Mouse (Mus musculus): ENCODE results near the gene Snx27. TPM values are rescaled to one million over a fixed set of nuclear protein-coding genes. Genes with fewer than 3 reads are reported as not detected.

The Snx27 gene
- polyA plus RNA-seq, 1 experiment from 2014 or later: 46.5 TPM

DNA sequence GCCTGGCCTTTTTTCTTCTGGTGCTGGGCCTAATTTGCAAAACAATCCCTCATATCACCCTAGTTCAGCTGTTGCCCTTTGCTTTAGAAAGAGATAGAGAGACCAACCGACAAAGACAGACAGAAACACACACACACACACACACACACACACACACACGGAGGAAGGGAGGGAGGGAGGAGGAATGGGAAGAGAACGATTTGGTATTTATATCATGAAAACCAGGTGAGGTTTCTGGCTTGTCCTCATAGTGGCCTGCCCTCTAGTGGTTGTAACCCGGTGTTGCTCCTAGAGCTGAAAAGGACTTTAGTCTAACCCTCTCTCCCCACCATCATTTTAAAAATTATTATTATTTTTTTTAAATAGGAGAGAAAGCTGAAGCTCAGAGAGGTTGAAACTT, 19.4 kb upstream of the Snx27 start:
- 8% methylated on average over 4 of the region's 4 CpGs for WGBS
- Histone ChIP-seq H3K9me3 (no peaks in the 10 kb centered on the region), H3K4me1 (no peaks in the 10 kb centered on the region), H3K36me3 (replicated peaks) (no peaks in the 10 kb centered on the region), H3K27ac (no peak overlapping the region), H3K4me3 (no peak overlapping the region), H3K27me3 (ENCODE audit: poor library complexity, severe bottlenecking) (no peaks in the 10 kb centered on the region)
- DNase-seq (ENCODE audit: extremely low spot score, low spot score): peak; percentile 47

DNA sequence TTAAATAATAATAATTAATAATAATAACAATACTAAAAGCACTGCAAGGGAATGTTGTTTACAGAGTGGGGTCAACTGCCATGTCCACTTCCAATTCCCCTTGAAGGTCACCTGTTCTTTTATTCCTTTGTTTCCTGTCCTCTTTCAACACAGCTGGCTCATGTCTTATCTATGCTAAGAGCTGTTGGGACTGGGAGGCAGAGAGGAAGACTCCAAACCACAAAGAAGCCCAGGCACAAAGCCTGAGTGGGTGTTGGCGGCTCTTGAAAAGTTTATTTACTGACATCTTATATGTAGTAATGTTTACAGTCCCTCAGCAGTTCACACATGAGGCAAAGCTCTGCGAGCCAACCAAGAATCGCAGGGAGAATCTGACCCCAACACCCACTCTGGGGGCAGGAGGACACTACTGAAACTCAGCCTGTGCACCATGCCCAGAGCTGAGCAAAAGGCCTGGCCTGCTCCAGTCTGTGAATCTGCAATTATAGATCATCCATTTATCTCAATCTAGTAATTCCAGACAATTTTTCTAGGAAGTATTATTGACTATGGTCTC, 14.8 kb upstream of the Snx27 start:
- Histone ChIP-seq H3K9me3 (peaks cover 12% of the 10 kb centered on the region; the same call in 1 of the 2 replicates), H3K36me3 (replicated peaks) (no peaks in the 10 kb centered on the region), H3K4me3 (no peak overlapping the region), H3K27ac (no peak overlapping the region), H3K4me1 (no peaks in the 10 kb centered on the region), H3K27me3 (ENCODE audit: poor library complexity, severe bottlenecking) (no peaks in the 10 kb centered on the region)
- no peak for DNase-seq (ENCODE audit: extremely low spot score, low spot score)
- WGBS: 93% methylated on average over 3 of the region's 3 CpGs

DNA sequence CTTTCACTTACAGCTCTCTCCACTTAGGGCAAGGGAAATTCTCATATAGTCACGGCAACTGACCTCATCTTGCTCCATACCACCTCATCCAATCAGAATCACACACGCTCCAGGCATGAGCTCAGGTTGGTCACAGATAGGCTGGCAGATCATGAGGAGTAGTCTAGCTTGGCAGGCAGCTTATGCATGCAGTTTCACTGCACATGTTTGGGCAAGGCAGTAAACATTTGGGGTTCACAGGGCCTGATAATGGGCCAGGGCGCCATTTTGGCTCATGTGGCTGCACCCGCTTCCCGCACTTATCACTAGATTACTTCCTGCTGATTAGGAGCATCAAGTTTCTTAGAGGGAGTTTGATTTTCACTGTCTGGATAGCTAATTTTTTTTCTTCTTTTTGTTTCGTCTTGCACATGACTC, 13.4 kb upstream of the Snx27 start:
- no peaks in the 10 kb centered on the region for H3K36me3 ChIP-seq (replicated peaks)

DNA sequence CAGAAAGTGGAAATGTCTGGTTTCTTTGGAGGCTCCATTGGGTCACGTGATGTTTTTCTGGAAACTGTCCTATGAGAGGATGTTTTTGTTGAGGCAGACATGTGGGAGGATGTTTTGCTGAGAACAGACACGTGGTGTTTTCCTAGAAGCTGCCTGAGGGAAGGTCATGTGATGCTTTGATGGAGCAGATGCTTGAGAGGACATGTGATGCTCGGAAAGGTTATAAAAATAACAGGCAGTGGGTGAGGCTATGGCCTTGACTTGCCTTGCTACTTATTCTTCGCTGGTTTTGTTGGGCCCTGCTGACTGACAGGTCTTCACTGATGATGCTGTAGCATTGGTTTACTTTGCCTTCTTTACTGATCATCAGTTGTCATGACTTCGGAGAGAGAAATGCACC, 8.6 kb upstream of the Snx27 start:
- Histone ChIP-seq H3K36me3 (replicated peaks) (no peaks in the 10 kb centered on the region), H3K27ac (no peak overlapping the region), H3K9me3 (peaks cover 12% of the 10 kb centered on the region; the same call in 1 of the 2 replicates), H3K4me1 (no peaks in the 10 kb centered on the region), H3K4me3 (no peak overlapping the region), H3K27me3 (ENCODE audit: poor library complexity, severe bottlenecking) (no peaks in the 10 kb centered on the region)
- no peak for DNase-seq (ENCODE audit: extremely low spot score, low spot score)
- 84% methylated on average over 5 of the region's 5 CpGs for WGBS

More for the DNA sequence above, 13.4 kb upstream of the Snx27 start:
- no peak overlapping the region for H3K27ac ChIP-seq
- H3K9me3 ChIP-seq: peaks cover 12% of the 10 kb centered on the region; the same call in 1 of the 2 replicates
- no peaks in the 10 kb centered on the region for H3K27me3 ChIP-seq (ENCODE audit: poor library complexity, severe bottlenecking)
- no peak for DNase-seq (ENCODE audit: extremely low spot score, low spot score)
- WGBS: 93% methylated on average over 6 of the region's 6 CpGs
- H3K4me3 ChIP-seq: no peak overlapping the region
- H3K4me1 ChIP-seq: no peaks in the 10 kb centered on the region

DNA sequence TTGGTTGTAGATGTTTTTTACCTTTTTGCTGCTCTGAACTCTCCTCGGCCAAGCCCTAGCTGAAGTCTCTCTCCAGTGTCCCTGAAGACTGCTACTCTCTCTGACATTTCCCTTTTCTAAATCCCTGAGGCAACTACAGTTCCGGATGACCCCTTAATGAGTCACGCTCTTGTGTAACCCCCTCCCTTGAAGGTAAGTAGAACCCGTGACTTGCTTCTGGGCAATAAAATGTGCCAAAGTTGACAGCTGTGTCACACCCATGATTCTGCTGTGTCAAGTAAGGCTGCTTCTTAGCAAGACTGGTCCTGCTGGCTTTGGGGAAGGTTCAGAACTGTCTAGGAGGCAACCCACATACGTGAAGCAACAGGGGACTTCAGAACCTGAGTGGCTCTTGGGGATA, 5.4 kb upstream of the Snx27 start:
- H3K36me3 ChIP-seq (replicated peaks): no peaks in the 10 kb centered on the region
- no peaks in the 10 kb centered on the region for H3K4me1 ChIP-seq
- 78% methylated on average over 5 of the region's 5 CpGs for WGBS
- DNase-seq (ENCODE audit: extremely low spot score, low spot score): no peak
- H3K27me3 ChIP-seq (ENCODE audit: poor library complexity, severe bottlenecking): no peaks in the 10 kb centered on the region
- no peak overlapping the region for H3K4me3 ChIP-seq
- H3K27ac ChIP-seq: no peak overlapping the region
- H3K9me3 ChIP-seq: peaks cover 3% of the 10 kb centered on the region; the same call in 1 of the 2 replicates

DNA sequence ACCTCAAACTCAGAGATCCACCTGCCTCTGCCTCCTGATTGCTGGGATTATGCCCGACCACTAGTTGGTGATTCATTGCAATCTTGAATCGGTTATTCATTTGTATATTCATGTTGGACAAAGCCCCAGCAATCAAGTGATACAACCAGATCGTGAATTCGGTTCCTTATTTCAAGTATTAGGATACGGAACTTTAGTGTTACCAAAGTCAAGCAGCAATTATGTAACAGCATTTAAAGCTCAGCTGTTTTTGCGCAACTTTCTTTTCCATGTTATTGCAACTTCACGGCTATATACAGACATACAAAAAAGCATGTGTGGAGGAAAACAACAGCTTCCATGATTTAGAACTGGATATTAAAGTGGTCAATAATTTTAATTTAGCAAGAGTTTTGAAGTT, 428 bp upstream of the Snx27 start:
- H3K4me3 ChIP-seq: peak overlapping the region; percentile 94
- WGBS: 77% methylated on average over 7 of the region's 7 CpGs
- H3K36me3 ChIP-seq (replicated peaks): no peaks in the 10 kb centered on the region
- no peaks in the 10 kb centered on the region for H3K9me3 ChIP-seq
- H3K27ac ChIP-seq: peak overlapping the region; percentile 96
- H3K27me3 ChIP-seq (ENCODE audit: poor library complexity, severe bottlenecking): no peaks in the 10 kb centered on the region
- DNase-seq (ENCODE audit: extremely low spot score, low spot score): no peak
- H3K4me1 ChIP-seq: peaks cover 32% of the 10 kb centered on the region

DNA sequence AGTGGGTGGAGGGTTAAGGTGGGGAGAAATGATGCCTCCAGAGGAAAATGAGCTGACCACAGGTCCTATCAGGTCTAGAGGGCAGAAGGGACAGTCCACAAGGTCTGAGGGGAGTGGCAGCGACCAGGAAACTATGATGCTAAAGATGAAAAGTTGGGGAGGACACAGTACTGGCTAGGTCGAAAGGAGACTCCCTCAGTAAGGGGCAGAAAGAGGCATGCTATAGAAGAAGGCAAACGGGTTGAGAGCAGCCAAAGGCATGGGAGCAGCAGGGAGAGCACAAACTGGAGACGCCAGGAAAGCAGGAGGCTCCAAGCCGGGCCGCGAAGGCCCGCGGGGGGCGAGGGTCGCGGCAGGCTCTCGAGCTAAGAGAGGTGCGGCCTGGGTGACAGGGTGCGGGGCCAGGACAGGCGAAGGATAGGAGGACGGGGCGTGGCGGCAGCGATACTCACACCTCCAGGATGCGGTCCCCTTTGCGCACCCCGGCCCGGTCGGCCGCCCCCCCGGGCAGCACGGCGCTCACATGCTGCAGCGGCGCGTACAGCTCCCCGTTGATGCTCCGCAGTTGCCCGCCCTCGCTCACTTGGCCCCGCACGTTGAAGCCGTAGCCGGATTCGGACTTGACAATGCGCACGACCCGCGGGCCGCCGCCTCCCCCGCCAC, 592 bp downstream of the Snx27 start:
- Histone ChIP-seq H3K4me1 (peaks cover 32% of the 10 kb centered on the region), H3K36me3 (replicated peaks) (no peaks in the 10 kb centered on the region), H3K4me3 (peak overlapping the region; percentile 94), H3K9me3 (no peaks in the 10 kb centered on the region), H3K27ac (peak overlapping the region; percentile 96), H3K27me3 (ENCODE audit: poor library complexity, severe bottlenecking) (no peaks in the 10 kb centered on the region)
- DNase-seq (ENCODE audit: extremely low spot score, low spot score): no peak
- under 1% methylated on average over 48 of the region's 48 CpGs for WGBS

DNA sequence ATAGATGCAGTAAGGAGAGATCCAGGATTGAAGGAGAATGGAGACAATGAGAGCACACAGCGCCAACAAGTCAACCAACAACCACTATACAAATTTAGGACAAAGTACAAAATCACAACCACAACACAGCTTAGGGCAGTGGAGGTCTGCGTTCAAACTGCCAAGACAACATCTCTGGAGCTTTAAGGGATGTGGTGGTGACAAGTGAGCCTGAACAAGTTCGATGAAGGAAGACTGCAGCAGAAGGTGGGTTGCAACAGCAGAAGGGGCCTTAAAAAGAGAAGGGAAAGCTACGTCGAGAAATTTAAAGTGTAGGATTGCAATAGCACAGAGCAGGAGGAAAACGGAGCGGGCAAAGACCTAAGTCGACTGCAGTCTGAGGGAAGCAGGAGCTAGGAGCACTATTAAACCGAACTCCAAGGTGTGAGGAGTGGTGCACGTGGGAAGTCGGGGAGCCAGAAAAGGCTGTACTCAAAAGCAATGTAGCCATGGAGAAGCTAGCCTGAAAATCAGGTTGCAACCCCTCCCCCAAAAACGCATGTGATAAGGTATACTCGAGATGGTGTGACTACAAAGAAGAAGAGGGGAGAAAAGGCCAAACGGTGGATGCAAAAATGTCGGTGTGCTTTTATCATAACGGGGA, 1.3 kb downstream of the Snx27 start:
- Histone ChIP-seq H3K4me3 (peak overlapping the region; percentile 94), H3K27ac (peak overlapping the region; percentile 96), H3K36me3 (replicated peaks) (no peaks in the 10 kb centered on the region), H3K4me1 (peaks cover 32% of the 10 kb centered on the region), H3K9me3 (no peaks in the 10 kb centered on the region), H3K27me3 (ENCODE audit: poor library complexity, severe bottlenecking) (no peaks in the 10 kb centered on the region)
- peak; percentile 31 for DNase-seq (ENCODE audit: extremely low spot score, low spot score)
- 4% methylated on average over 16 of the region's 16 CpGs for WGBS

DNA sequence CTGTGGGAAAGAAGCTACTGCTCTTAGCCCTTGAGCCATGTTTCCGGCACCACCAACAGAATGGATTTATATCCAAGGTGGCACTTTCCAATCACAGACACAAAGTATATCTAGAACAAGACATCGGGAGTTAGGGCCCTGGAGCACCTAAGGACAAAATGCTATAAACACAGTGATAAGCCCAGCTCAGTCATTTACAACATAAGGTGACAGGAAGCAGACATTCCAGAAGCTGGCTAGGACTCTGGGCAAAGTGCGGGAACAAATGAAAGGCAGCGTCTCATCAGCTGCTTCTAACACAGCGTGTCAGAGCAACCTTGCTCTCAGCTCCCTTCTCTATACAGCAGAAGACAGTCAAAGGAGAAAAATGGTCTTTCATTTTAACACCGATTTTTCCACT, 8.0 kb downstream of the Snx27 start:
- Histone ChIP-seq H3K4me1 (peaks cover 11% of the 10 kb centered on the region), H3K9me3 (no peaks in the 10 kb centered on the region), H3K36me3 (replicated peaks) (peaks cover 15% of the 10 kb centered on the region), H3K4me3 (no peak overlapping the region), H3K27ac (no peak overlapping the region), H3K27me3 (ENCODE audit: poor library complexity, severe bottlenecking) (no peaks in the 10 kb centered on the region)
- DNase-seq (ENCODE audit: extremely low spot score, low spot score): no peak
- WGBS: 89% methylated on average over 6 of the region's 6 CpGs

DNA sequence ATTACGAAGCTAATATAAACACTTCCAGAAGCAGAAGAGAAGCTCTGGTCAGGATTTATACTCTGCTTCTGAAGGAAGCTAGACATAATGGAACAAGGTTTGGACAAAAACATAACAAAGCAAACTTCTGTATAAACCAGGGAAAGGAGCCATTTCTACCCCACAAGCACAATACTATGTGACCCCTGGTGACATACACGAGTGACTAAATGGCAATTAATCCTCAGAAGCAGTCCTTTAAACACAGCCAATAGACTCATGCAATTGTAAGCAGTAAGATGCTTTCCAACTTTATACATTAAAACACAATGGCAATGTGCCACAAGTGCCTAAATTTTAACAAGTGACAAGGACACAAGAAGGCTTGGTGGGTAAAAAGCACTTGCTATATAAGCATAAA, 15.3 kb downstream of the Snx27 start:
- H3K4me3 ChIP-seq: no peak overlapping the region
- H3K36me3 ChIP-seq (replicated peaks): peaks cover 5% of the 10 kb centered on the region; the same call in 1 of the 2 replicates
- H3K9me3 ChIP-seq: no peaks in the 10 kb centered on the region
- no peaks in the 10 kb centered on the region for H3K27me3 ChIP-seq (ENCODE audit: poor library complexity, severe bottlenecking)
- H3K4me1 ChIP-seq: peaks cover 22% of the 10 kb centered on the region
- no peak overlapping the region for H3K27ac ChIP-seq
- no peak for DNase-seq (ENCODE audit: extremely low spot score, low spot score)
- 68% methylated on average over 2 of the region's 2 CpGs for WGBS

DNA sequence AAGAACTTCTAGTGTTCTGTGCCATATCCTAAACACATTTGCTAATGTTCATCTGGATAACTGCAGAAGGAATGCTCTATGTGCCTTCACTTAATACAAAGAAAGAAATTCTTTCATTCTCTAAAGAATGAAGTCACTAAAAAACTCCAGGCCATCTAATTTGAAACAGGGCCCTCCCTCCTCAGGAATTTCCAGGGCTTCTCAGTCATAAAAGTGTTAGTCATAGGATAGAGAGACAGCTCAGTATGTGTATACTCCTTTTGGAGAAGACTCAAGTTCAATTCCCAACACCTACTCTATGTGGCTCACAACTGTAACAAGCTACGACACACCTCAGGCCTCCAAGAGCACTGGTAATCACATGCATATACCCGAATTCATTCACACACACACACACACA, 17.0 kb downstream of the Snx27 start:
- Histone ChIP-seq H3K36me3 (replicated peaks) (peaks cover 9% of the 10 kb centered on the region; the same call in 1 of the 2 replicates), H3K27me3 (ENCODE audit: poor library complexity, severe bottlenecking) (no peaks in the 10 kb centered on the region), H3K4me1 (peaks cover 22% of the 10 kb centered on the region), H3K4me3 (no peak overlapping the region), H3K27ac (no peak overlapping the region), H3K9me3 (no peaks in the 10 kb centered on the region)
- no peak for DNase-seq (ENCODE audit: extremely low spot score, low spot score)
- 72% methylated on average over 2 of the region's 2 CpGs for WGBS

DNA sequence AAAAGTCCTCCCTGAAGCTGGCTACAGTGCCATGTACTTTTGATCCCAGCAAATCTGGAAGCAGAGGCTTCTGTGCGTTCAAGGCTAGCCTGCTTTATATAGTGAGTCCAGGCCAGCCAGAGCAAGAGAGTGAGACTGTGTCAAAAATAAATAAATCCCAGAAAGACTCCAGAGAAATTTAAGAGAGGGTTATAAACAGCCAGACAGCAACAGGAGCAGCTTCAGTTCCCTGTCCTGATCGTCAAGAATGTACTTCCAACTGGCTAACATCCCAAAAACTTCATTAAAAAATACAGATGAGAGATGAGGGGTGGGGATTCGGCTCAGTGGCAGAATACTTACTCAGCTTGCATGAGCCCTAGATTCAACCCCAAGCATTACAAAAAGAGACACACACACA, 17.4 kb downstream of the Snx27 start:
- DNase-seq (ENCODE audit: extremely low spot score, low spot score): no peak
- H3K9me3 ChIP-seq: no peaks in the 10 kb centered on the region
- H3K27me3 ChIP-seq (ENCODE audit: poor library complexity, severe bottlenecking): no peaks in the 10 kb centered on the region
- H3K4me1 ChIP-seq: peaks cover 22% of the 10 kb centered on the region
- peak overlapping the region; percentile 22; the same call in 1 of the 2 replicates for H3K27ac ChIP-seq
- 70% methylated on average over 3 of the region's 3 CpGs for WGBS
- H3K4me3 ChIP-seq: no peak overlapping the region
- peaks cover 12% of the 10 kb centered on the region for H3K36me3 ChIP-seq (replicated peaks)

DNA sequence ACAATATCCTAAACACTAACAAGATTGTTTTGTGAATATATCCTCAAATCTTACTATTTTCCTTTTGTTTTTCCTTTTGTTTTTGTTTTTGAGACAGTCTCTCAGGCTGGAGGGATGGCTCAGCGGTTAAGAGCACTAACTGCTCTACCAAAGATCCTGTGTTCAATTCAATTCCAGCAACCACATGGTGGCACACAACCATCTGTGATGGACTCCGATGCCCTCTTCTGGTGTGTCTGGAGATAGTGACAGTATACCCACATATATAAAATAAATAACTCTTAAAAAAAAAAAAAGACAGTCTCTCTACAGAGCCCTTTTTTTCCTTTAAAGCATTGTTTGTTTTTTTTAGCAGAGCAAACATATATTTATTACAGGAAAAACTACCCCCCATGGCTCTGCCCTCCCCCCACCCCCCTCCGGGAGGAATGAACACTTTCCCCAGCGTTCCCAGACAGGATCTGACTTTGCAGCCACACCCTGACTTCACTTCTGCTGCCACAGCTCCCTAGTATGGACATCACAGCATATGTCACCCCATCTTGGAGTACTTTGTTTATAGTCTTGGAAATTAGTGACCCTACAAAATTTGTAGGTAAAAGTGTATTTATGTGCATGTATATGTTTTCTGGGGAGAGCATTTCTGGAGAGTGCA, 18.0 kb downstream of the Snx27 start:
- WGBS: 86% methylated on average over 4 of the region's 4 CpGs

More for the DNA sequence above, 18.0 kb downstream of the Snx27 start:
- no peak for DNase-seq (ENCODE audit: extremely low spot score, low spot score)
- H3K27ac ChIP-seq: no peak overlapping the region
- H3K27me3 ChIP-seq (ENCODE audit: poor library complexity, severe bottlenecking): no peaks in the 10 kb centered on the region
- no peaks in the 10 kb centered on the region for H3K9me3 ChIP-seq
- H3K36me3 ChIP-seq (replicated peaks): peaks cover 18% of the 10 kb centered on the region
- H3K4me3 ChIP-seq: no peak overlapping the region
- H3K4me1 ChIP-seq: peaks cover 22% of the 10 kb centered on the region
